Mouse (Mus musculus) embryonic facial prominence, embryonic 11.5 days (tissue): ENCODE data around the gene Ttc27. TPM values are rescaled to one million over a fixed set of nuclear protein-coding genes. Genes with fewer than 3 reads are reported as not detected.
A peak's percentile ranks its signal among the peaks of the same experiment; 100 is the strongest.

Experiments used
- ATAC-seq: fragments of 200-750 bp; cut with Nextera tagmentation; replicated peaks from 2 replicates; pipeline ENCODE4 v1.8.0; 2017; ENCODE audit warnings: low read depth; ENCODE audit not compliant: insufficient number of reproducible peaks, low FRiP score, low TSS enrichment
- DNase-seq: peaks from one replicate; pipeline ENCODE4 v3.0.0-alpha.2; 2015; ENCODE audit warnings: low spot score
- H3K27ac ChIP-seq: fragments of 300-500 bp; sonication (generic); replicated peaks from 2 replicates; pipeline ENCODE4 v1.5.1; 2014; ENCODE audit warnings: mild to moderate bottlenecking, low read depth, low read length, control low read depth
- H3K27me3 ChIP-seq: fragments of 300-500 bp; sonication (generic); 2 replicates; pipeline ENCODE4 v1.6.1; 2014; ENCODE audit warnings: mild to moderate bottlenecking, low read length, moderate library complexity, mixed read lengths; ENCODE audit not compliant: control insufficient read depth, insufficient read depth
- H3K36me3 ChIP-seq: fragments of 300-500 bp; sonication (generic); replicated peaks from 2 replicates; pipeline ENCODE4 v1.6.1; 2014; ENCODE audit warnings: low read depth, mild to moderate bottlenecking, low read length, moderate library complexity, mixed read lengths; ENCODE audit not compliant: control insufficient read depth, insufficient read depth
- H3K4me1 ChIP-seq: fragments of 300-500 bp; sonication (generic); 2 replicates; pipeline ENCODE4 v1.6.1; 2014; ENCODE audit warnings: low read length, mixed read lengths; ENCODE audit not compliant: control insufficient read depth, insufficient read depth
- H3K4me2 ChIP-seq: fragments of 300-500 bp; sonication (generic); 2 replicates; pipeline ENCODE4 v1.6.1; 2014; ENCODE audit warnings: low read depth, mild to moderate bottlenecking, control low read depth, low read length, moderate library complexity
- H3K4me3 ChIP-seq: fragments of 300-500 bp; sonication (generic); 2 replicates; pipeline ENCODE4 v1.5.1; 2014; ENCODE audit warnings: low read depth, low read length, control low read depth
- H3K9ac ChIP-seq: fragments of 300-500 bp; sonication (generic); replicated peaks from 2 replicates; pipeline ENCODE4 v1.6.1; 2014; ENCODE audit warnings: mild to moderate bottlenecking, control low read depth, low read length
- H3K9me3 ChIP-seq: fragments of 300-500 bp; sonication (generic); replicated peaks from 2 replicates; pipeline ENCODE4 v1.6.1; 2016; ENCODE audit warnings: mild to moderate bottlenecking, low read length, inconsistent platforms, mixed read lengths; ENCODE audit not compliant: control insufficient read depth
- WGBS: fragments of 180-500 bp; shearing (Covaris S2); extraction: QIAGEN DNeasy Blood & Tissue Kit; methylation state at CpG from one replicate; pipeline ENCODE4 v1.1.7; 2014; 5-methylcytosine and 5-hydroxymethylcytosine counted together
- polyA plus RNA-seq: library from polyadenylated mRNA; unstranded; fragments of >200 nt; fragmentation: Nextera tagmentation; extraction: Ambion mirVana; gene quantifications from 2 replicates; pipeline ENCODE4 v1.2.1, GENCODE M21; 2014

Gene Ttc27
- polyA plus RNA-seq, 1 experiment from 2014 or later: 35.4 TPM

DNA sequence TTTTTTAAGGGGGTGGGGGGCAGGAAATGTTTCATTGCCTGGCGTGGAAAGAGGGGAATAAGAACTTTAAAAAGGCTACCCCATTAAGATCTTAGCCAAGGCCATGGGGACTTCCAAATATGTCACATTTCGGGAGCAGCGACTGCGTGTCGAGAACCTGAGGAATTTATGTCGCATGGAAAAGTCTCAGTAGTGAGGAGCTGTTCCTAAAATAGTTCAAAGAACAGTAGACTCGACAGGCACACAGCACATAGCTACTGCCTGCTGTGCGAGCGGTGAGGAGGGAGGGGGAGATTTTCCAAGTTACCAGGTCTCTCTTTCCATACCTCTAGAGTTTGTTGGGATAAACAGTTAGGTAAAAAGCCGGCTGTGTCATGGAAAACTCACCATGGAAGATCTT is 159.4 kb downstream of the Ttc27 start:
- ATAC-seq: no peak
- Histone ChIP-seq H3K4me1 (no peaks in the 10 kb centered on the region), H3K9me3 (no peaks in the 10 kb centered on the region), H3K9ac (no peak overlapping the region), H3K27me3 (no peaks in the 10 kb centered on the region), H3K4me2 (no peak overlapping the region), H3K36me3 (no peaks in the 10 kb centered on the region), H3K4me3 (no peak overlapping the region), H3K27ac (no peak overlapping the region)
- 77% methylated on average over 10 of the region's 10 CpGs for WGBS
- no peak for DNase-seq

DNA sequence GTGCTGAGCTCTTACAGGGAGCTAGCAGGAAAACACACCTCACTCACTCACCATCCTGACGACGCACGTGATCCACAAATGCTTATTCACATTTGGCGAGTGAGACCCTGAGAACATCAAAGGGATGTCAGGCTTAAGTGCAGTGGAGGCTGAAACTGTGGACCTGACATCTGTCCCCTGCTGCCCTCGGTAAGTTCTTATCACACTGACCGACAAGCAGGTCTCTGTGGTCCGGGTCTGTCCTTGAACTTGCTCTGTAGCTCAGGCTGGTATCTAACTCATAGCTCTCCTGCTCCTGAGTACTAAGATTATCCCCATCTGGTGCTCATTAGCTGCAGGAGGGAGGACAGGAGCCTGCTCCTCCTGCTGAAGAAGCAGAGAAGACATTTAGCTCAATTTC is 162.2 kb downstream of the Ttc27 start:
- Histone ChIP-seq H3K36me3 (no peaks in the 10 kb centered on the region), H3K9ac (no peak overlapping the region), H3K9me3 (no peaks in the 10 kb centered on the region), H3K27ac (no peak overlapping the region), H3K27me3 (no peaks in the 10 kb centered on the region), H3K4me1 (no peaks in the 10 kb centered on the region), H3K4me2 (no peak overlapping the region), H3K4me3 (no peak overlapping the region)
- DNase-seq (peak; percentile 58), ATAC-seq (no peak)
- WGBS: 52% methylated on average over 7 of the region's 7 CpGs

DNA sequence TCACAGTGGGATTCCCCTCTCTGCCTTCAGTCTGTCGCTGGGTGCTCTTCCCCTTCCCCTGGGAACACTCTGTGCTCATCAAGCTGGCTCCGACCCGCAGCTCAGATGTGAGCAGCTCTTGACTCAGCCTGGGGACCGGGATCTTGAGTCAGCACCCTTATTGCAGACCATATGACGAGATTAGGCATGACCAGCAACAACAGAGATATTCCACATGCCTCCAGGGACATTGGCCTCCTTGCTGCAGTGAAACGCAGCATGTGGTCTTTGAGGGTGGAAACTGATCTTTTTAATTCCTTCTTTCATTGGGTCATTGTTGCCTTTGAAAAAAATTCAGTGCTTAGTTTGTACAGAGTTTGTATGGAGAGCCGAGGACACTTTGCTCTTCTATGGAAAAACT is 169.5 kb downstream of the Ttc27 start:
- no peak overlapping the region for H3K27ac ChIP-seq
- no peaks in the 10 kb centered on the region for H3K9me3 ChIP-seq
- 59% methylated on average over 7 of the region's 7 CpGs for WGBS
- H3K27me3 ChIP-seq: no peaks in the 10 kb centered on the region
- H3K9ac ChIP-seq: no peak overlapping the region
- 0 out of 2 replicates have a peak, but pooled peaks cover 2% of the 10 kb centered on the region for H3K4me1 ChIP-seq
- no peak for ATAC-seq
- no peaks in the 10 kb centered on the region for H3K36me3 ChIP-seq
- H3K4me2 ChIP-seq: no peak overlapping the region
- no peak overlapping the region for H3K4me3 ChIP-seq
- no peak for DNase-seq

DNA sequence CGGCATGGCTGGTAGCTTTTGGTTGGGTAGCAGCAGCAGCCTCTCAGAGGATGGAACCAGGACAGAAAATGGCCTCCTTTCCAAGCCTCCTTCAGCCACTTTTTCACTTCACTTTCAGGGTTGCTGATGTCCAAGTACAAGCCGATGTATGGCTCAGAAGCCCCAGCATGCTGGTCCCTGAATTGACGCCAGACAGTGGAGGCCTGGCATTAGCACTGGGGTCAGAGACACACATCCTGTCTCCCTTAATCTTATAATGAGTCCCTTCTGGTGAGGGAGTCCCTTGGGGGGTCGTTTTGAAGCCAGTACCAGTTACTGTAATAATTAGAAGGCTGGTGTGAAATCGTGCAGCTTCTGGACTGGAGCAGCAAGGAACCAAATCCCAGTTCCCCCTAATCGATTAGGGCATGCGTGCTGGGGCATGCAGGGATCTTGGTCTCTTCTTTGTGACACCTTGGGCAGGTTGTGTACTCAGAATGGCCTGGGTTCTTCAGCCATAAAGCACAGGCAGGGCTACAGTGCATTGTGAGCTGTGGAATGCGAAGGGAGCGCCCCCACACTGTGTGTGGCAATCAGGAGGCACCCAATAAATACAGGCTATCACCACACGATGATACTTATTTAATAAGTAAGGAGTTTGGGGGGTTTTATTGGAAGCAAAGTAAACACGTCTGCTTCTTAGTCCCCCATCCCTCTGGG is 171.5 kb downstream of the Ttc27 start:
- Histone ChIP-seq H3K9me3 (no peaks in the 10 kb centered on the region), H3K27ac (no peak overlapping the region), H3K36me3 (no peaks in the 10 kb centered on the region), H3K27me3 (no peaks in the 10 kb centered on the region), H3K4me2 (no peak overlapping the region), H3K4me1 (0 out of 2 replicates have a peak, but pooled peaks cover 2% of the 10 kb centered on the region), H3K4me3 (no peak overlapping the region), H3K9ac (no peak overlapping the region)
- DNase-seq (peak; percentile 47), ATAC-seq (no peak; the same call in 1 of the 2 replicates)
- 54% methylated on average over 11 of the region's 11 CpGs for WGBS

- H3K4me2 ChIP-seq: no peak overlapping the region
- WGBS: 85% methylated on average over 11 of the region's 11 CpGs
- H3K27ac ChIP-seq: no peak overlapping the region
- ATAC-seq (no peak), DNase-seq (no peak)
- H3K36me3 ChIP-seq: no peaks in the 10 kb centered on the region
- no peak overlapping the region for H3K4me3 ChIP-seq
- H3K4me1 ChIP-seq: 0 out of 2 replicates have a peak, but pooled peaks cover 2% of the 10 kb centered on the region
- H3K9ac ChIP-seq: no peak overlapping the region
- H3K27me3 ChIP-seq: no peaks in the 10 kb centered on the region
- no peaks in the 10 kb centered on the region for H3K9me3 ChIP-seq
Measured at GRCm38 (mm10) chr17:74889535-74890117, 172.1 kb downstream of the Ttc27 start.

- no peak overlapping the region for H3K9ac ChIP-seq
- no peaks in the 10 kb centered on the region for H3K9me3 ChIP-seq
- WGBS: 96% methylated on average over 7 of the region's 7 CpGs
- H3K36me3 ChIP-seq: no peaks in the 10 kb centered on the region
- DNase-seq (no peak), ATAC-seq (peak; percentile 44; the same call in 1 of the 2 replicates)
- H3K4me2 ChIP-seq: no peak overlapping the region
- H3K4me3 ChIP-seq: no peak overlapping the region
- H3K4me1 ChIP-seq: no peaks in the 10 kb centered on the region
- no peaks in the 10 kb centered on the region for H3K27me3 ChIP-seq
- H3K27ac ChIP-seq: no peak overlapping the region
Measured at GRCm38 (mm10) chr17:74902453-74902852, 184.9 kb downstream of the Ttc27 start.

- DNase-seq (no peak), ATAC-seq (no peak)
- Histone ChIP-seq H3K4me3 (no peak overlapping the region), H3K27me3 (no peaks in the 10 kb centered on the region), H3K4me1 (no peaks in the 10 kb centered on the region), H3K36me3 (no peaks in the 10 kb centered on the region), H3K27ac (no peak overlapping the region), H3K9ac (no peak overlapping the region), H3K4me2 (no peak overlapping the region), H3K9me3 (no peaks in the 10 kb centered on the region)
- WGBS: 66% methylated on average over 16 of the region's 16 CpGs
Measured at GRCm38 (mm10) chr17:74903411-74904331, 186.1 kb downstream of the Ttc27 start.

- H3K9me3 ChIP-seq: no peaks in the 10 kb centered on the region
- no peak for DNase-seq
- no peak overlapping the region for H3K27ac ChIP-seq
- no peaks in the 10 kb centered on the region for H3K4me1 ChIP-seq
- H3K36me3 ChIP-seq: no peaks in the 10 kb centered on the region
- ATAC-seq: no peak
- no peaks in the 10 kb centered on the region for H3K27me3 ChIP-seq
- no peak overlapping the region for H3K9ac ChIP-seq
- H3K4me3 ChIP-seq: no peak overlapping the region
- no peak overlapping the region for H3K4me2 ChIP-seq
- 86% methylated on average over 1 of the region's 1 CpGs for WGBS
Measured at GRCm38 (mm10) chr17:74904332-74904687, 186.8 kb downstream of the Ttc27 start.
